16 mouse cellular contexts compared by ENCODE assay signal in the genomic region with DNA sequence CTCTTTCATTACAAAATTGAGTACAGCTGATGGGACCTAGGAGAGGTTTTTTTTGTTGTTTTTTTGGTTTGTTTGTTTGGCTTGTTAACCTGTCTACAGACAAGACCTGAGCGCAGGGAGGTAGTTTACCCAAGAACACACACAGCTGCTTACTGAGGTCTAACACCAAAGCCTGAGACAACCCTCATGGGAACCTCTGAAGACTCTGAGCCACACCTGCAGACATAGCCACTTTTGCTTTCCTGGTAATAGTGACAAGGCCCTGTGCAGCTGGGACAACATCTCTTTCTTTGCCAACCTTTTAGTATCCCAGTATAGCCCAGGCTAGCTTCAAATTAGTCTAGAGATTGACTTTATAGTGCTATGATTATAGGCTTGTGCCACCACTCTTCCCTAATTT. TPM values are rescaled to one million over a fixed set of nuclear protein-coding genes. Genes with fewer than 3 reads are reported as not detected.
"Had no signal": no experiment of that assay in that cellular context is flagged by ENCODE, and none has a peak within 500 bp of the region (broad histone marks: within the 10 kb centered on the region; RNA-seq: fewer than 3 reads in every experiment).

No protein-coding gene starts in this region.

- ATAC-seq: midbrain, embryonic 15.5 days had no signal

- DNase-seq: lung, embryonic 14.5 days; lung, postnatal 14 days had no signal

- H3K9me3 ChIP-seq: hindbrain, embryonic 15.5 days; limb, embryonic 10.5 days; liver, embryonic 15.5 days; megakaryocyte, embryonic 14.5 days; midbrain, embryonic 15.5 days; neural tube, embryonic 12.5 days had no signal

- H3K27ac ChIP-seq: hindbrain, embryonic 15.5 days; layer of hippocampus, adult 2 months; left cerebral cortex, adult 2 months; limb, embryonic 10.5 days; liver, embryonic 15.5 days; macrophage; midbrain, embryonic 15.5 days; neural tube, embryonic 12.5 days had no signal

- H3K4me3 ChIP-seq: hindbrain, embryonic 15.5 days; limb, embryonic 10.5 days; liver, embryonic 15.5 days; megakaryocyte, embryonic 14.5 days; midbrain, embryonic 15.5 days; neural tube, embryonic 12.5 days had no signal

- H3K9ac ChIP-seq: hindbrain, embryonic 15.5 days; liver, embryonic 15.5 days; lung, embryonic 14.5 days; midbrain, embryonic 15.5 days; neural tube, embryonic 12.5 days had no signal

- H3K4me1 ChIP-seq: hindbrain, embryonic 15.5 days; limb, embryonic 10.5 days; liver, embryonic 15.5 days; midbrain, embryonic 15.5 days; neural tube, embryonic 12.5 days had no signal

- H3K27me3 ChIP-seq: hindbrain, embryonic 15.5 days; liver, embryonic 15.5 days; midbrain, embryonic 15.5 days; neural tube, embryonic 12.5 days had no signal

- H3K4me2 ChIP-seq: hindbrain, embryonic 15.5 days; liver, embryonic 11.5 days; liver, embryonic 15.5 days; midbrain, embryonic 11.5 days; midbrain, embryonic 15.5 days; neural tube, embryonic 12.5 days had no signal

RNA-seq across cellular contexts. Expression of a gene that starts 0.4 kb away (rescaled TPM):
- total RNA-seq: monocyte, adult 5-6 weeks; neutrophil, adult 5-6 weeks had no signal
- polyA plus RNA-seq: inflammation-experienced regulatory T-cells, adult 6 months; macrophage had no signal
